Mouse (Mus musculus) erythroblast, embryonic 14.5 days (primary cell): Measurements from ENCODE around the gene Lasp1.

Source experiments
- GATA1 ChIP-seq: IDR thresholded peaks from 2 replicates; pipeline ENCODE4 v1.6.1; 2012; ENCODE audit warnings: low read length, inconsistent platforms, mixed read lengths
- TAL1 ChIP-seq: IDR thresholded peaks from 3 replicates; pipeline ENCODE4 v1.6.1; 2012; ENCODE audit warnings: low read length, inconsistent platforms, mixed read lengths

- TF ChIP-seq GATA1 (no peak), TAL1 (no peak)
Observed at GRCm38 (mm10) chr11:97771410-97771809, 27.4 kb upstream of the Lasp1 start.
